Mouse (Mus musculus): Measurements from ENCODE around the gene Naa20. TPM values are rescaled to one million over a fixed set of nuclear protein-coding genes. Genes with fewer than 3 reads are reported as not detected.
A peak's percentile ranks its signal among the peaks of the same experiment; 100 is the strongest.

Gene Naa20
- polyA plus RNA-seq, 1 experiment from 2014 or later: 164 TPM

DNA sequence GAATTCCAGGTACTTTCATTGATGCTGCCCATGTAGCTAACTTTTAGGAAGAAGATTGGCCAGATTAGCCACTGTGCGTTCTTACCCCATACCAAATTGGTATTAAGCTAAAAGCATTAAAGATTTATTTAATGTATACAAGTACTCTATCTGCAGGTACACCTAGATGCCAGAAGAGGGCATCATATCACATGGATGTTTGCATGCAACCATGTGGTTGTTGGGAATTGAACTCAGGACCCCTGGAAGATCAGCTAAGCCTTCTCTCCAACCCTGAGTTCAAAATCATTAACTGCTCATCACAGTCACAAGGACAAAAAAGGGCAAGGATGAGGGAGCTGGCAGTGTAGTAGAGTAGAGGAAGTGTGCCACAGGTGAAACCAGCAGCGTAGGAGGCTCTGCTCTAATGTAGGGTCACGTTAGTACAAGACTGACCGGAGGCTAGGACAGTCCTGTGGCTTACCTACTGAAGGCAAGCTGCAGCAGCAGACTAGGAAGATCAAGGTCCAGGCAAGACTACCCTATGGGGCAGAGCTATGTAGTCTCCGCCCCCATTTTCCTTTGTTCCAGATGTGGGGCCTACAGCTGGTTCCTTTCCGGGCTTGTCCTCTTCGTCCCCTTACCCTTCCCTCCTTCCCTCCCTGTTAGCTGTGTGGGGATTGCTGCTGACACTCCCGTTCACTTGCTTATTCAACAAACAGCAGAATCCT is 19.2 kb downstream of the Naa20 start:
- H3K4me1 ChIP-seq (replicated peaks): no peaks in the 10 kb centered on the region
- no peak overlapping the region for H3K27ac ChIP-seq (ENCODE audit: poor library complexity, severe bottlenecking)
- H3K27me3 ChIP-seq (replicated peaks): no peaks in the 10 kb centered on the region
- no peak overlapping the region for H3K9ac ChIP-seq
- H3K4me3 ChIP-seq: no peak overlapping the region
- WGBS: 87% methylated on average over 8 of the region's 8 CpGs
- H3K4me2 ChIP-seq: no peak overlapping the region
- no peak for ATAC-seq (ENCODE audit: insufficient number of reproducible peaks, low FRiP score)
- H3K9me3 ChIP-seq (replicated peaks): no peaks in the 10 kb centered on the region
- H3K36me3 ChIP-seq: peaks cover 81% of the 10 kb centered on the region

- Histone ChIP-seq H3K4me2 (peak within 1 kb of the TSS; percentile 90), H3K9me3 (replicated peaks) (no peaks in the 10 kb centered on the region), H3K9ac (peak within 1 kb of the TSS; percentile 77), H3K36me3 (peaks cover 24% of the 10 kb centered on the region), H3K4me3 (peak within 1 kb of the TSS; percentile 87), H3K27me3 (replicated peaks) (no peaks in the 10 kb centered on the region), H3K27ac (ENCODE audit: poor library complexity, severe bottlenecking) (no peak within 1 kb of the TSS), H3K4me1 (replicated peaks) (peaks cover 8% of the 10 kb centered on the region)
- WGBS: under 1% methylated on average over 61 of the region's 61 CpGs
- peak; percentile 95 for ATAC-seq (ENCODE audit: insufficient number of reproducible peaks, low FRiP score)
Observed at GRCm38 (mm10) chr2:145934339-145935231, 32.7 kb downstream of the Naa20 start, which contains the start of the genes Cfap61 and Crnkl1. Gene Cfap61 (plus strand): TSS chr2:145934784. Gene Crnkl1 (minus strand): TSS chr2:145935014.

DNA sequence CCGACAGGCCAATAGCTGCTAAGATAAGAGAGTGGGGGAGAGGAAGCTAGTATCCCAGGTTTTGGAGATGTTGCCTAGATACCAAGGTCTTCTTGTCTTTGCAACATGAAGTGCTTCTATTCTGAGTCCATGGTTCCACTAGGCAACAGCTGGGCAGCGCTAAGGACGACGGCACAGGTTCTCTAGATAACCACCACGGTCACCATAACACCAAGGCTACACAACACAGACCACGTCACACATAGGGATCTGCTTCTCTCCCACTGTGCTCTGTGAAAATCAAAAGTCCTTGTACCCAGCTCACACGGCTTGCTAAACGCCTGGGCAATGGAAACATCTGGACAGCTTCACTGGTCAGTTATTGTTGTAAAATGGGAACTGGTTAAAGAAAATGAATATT is 35.1 kb downstream of the Naa20 start:
- H3K4me3 ChIP-seq: no peak overlapping the region
- H3K27ac ChIP-seq (ENCODE audit: poor library complexity, severe bottlenecking): peak overlapping the region; percentile 48; the same call in 1 of the 2 replicates
- WGBS: 46% methylated on average over 8 of the region's 8 CpGs
- no peak for ATAC-seq (ENCODE audit: insufficient number of reproducible peaks, low FRiP score)
- H3K9me3 ChIP-seq (replicated peaks): no peaks in the 10 kb centered on the region
- peak overlapping the region; percentile 24 for H3K4me2 ChIP-seq
- no peak overlapping the region for H3K9ac ChIP-seq
- H3K36me3 ChIP-seq: peaks cover 5% of the 10 kb centered on the region
- H3K4me1 ChIP-seq (replicated peaks): peaks cover 8% of the 10 kb centered on the region
- no peaks in the 10 kb centered on the region for H3K27me3 ChIP-seq (replicated peaks)

DNA sequence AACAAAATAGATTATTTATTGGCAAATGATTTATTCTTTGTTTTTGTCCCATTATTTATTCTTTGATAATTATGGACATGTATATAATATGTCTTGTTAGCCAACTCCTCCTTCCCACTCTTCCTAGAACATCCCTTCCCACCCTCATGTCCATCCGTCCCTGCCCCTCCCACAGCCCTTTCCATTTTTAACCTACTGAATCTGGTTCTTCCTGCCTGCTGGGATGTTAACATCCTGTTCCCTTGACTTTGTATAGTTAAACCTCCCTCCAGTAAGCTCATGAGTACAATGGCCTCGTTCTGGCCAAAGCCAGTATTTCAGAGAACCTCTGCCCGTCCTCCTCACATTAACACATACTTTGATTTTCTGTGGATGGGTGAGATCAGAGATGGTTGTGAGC is 39.5 kb downstream of the Naa20 start:
- WGBS: 55% methylated on average over 3 of the region's 3 CpGs
- Histone ChIP-seq H3K27me3 (replicated peaks) (no peaks in the 10 kb centered on the region), H3K4me3 (no peak overlapping the region), H3K36me3 (no peaks in the 10 kb centered on the region), H3K9me3 (replicated peaks) (no peaks in the 10 kb centered on the region), H3K4me2 (no peak overlapping the region), H3K27ac (ENCODE audit: poor library complexity, severe bottlenecking) (no peak overlapping the region), H3K4me1 (replicated peaks) (no peaks in the 10 kb centered on the region; the same call in 1 of the 2 replicates), H3K9ac (no peak overlapping the region)
- ATAC-seq (ENCODE audit: insufficient number of reproducible peaks, low FRiP score): no peak

DNA sequence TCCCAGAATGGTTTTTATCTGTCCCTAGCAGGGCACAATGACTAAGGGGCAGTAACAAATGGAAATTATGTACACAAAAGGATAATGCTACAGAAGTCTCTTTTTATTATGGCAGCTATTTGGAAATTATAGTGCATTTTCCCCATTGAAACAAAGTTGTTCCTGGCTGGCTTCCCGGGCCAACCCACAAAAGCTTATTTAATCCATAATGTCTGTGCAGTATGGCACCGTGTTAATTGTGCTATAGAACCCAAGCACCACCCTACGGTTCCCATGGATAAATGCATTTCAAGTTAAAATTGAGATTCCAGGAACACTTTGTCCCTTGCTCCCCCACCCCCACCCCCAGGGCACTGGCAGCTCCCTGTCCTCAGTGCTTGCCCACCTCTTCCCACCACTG is 42.4 kb downstream of the Naa20 start:
- WGBS: 82% methylated on average over 3 of the region's 3 CpGs
- no peaks in the 10 kb centered on the region for H3K36me3 ChIP-seq
- H3K9ac ChIP-seq: no peak overlapping the region
- no peak overlapping the region for H3K4me2 ChIP-seq
- no peaks in the 10 kb centered on the region for H3K27me3 ChIP-seq (replicated peaks)
- no peak overlapping the region for H3K27ac ChIP-seq (ENCODE audit: poor library complexity, severe bottlenecking)
- no peak for ATAC-seq (ENCODE audit: insufficient number of reproducible peaks, low FRiP score)
- no peaks in the 10 kb centered on the region for H3K4me1 ChIP-seq (replicated peaks)
- no peaks in the 10 kb centered on the region for H3K9me3 ChIP-seq (replicated peaks)
- H3K4me3 ChIP-seq: no peak overlapping the region

GRCm38 (mm10) chr2:145948402-145948954 is 46.6 kb downstream of the Naa20 start:
- no peak overlapping the region for H3K4me3 ChIP-seq

GRCm38 (mm10) chr2:145949475-145950068 is 47.7 kb downstream of the Naa20 start:
- 66% methylated on average over 11 of the region's 11 CpGs for WGBS
- Histone ChIP-seq H3K4me1 (replicated peaks) (no peaks in the 10 kb centered on the region), H3K27ac (ENCODE audit: poor library complexity, severe bottlenecking) (no peak overlapping the region), H3K36me3 (no peaks in the 10 kb centered on the region), H3K9ac (no peak overlapping the region), H3K27me3 (replicated peaks) (no peaks in the 10 kb centered on the region), H3K4me2 (no peak overlapping the region), H3K9me3 (replicated peaks) (no peaks in the 10 kb centered on the region), H3K4me3 (no peak overlapping the region)
- no peak for ATAC-seq (ENCODE audit: insufficient number of reproducible peaks, low FRiP score)

More at GRCm38 (mm10) chr2:145948402-145948954, 46.6 kb downstream of the Naa20 start:
- Histone ChIP-seq H3K36me3 (no peaks in the 10 kb centered on the region), H3K9me3 (replicated peaks) (no peaks in the 10 kb centered on the region), H3K9ac (no peak overlapping the region), H3K4me2 (no peak overlapping the region), H3K27me3 (replicated peaks) (no peaks in the 10 kb centered on the region), H3K4me1 (replicated peaks) (no peaks in the 10 kb centered on the region), H3K27ac (ENCODE audit: poor library complexity, severe bottlenecking) (no peak overlapping the region)
- WGBS: 69% methylated on average over 7 of the region's 7 CpGs
- no peak for ATAC-seq (ENCODE audit: insufficient number of reproducible peaks, low FRiP score)

- no peak for ATAC-seq (ENCODE audit: insufficient number of reproducible peaks, low FRiP score)
Observed at GRCm38 (mm10) chr2:145950239-145950638, 48.3 kb downstream of the Naa20 start.

GRCm38 (mm10) chr2:145952726-145953125 is 50.8 kb downstream of the Naa20 start:
- no peaks in the 10 kb centered on the region for H3K36me3 ChIP-seq
- H3K9ac ChIP-seq: no peak overlapping the region
- no peak overlapping the region for H3K27ac ChIP-seq (ENCODE audit: poor library complexity, severe bottlenecking)
- H3K4me2 ChIP-seq: no peak overlapping the region
- no peaks in the 10 kb centered on the region for H3K9me3 ChIP-seq (replicated peaks)
- WGBS: 85% methylated on average over 5 of the region's 5 CpGs
- ATAC-seq (ENCODE audit: insufficient number of reproducible peaks, low FRiP score): no peak
- no peaks in the 10 kb centered on the region for H3K4me1 ChIP-seq (replicated peaks)
- no peaks in the 10 kb centered on the region for H3K27me3 ChIP-seq (replicated peaks)
- H3K4me3 ChIP-seq: no peak overlapping the region

More at GRCm38 (mm10) chr2:145950239-145950638, 48.3 kb downstream of the Naa20 start:
- H3K36me3 ChIP-seq: no peaks in the 10 kb centered on the region
- H3K4me3 ChIP-seq: no peak overlapping the region
- H3K9ac ChIP-seq: no peak overlapping the region
- no peak overlapping the region for H3K27ac ChIP-seq (ENCODE audit: poor library complexity, severe bottlenecking)
- H3K4me1 ChIP-seq (replicated peaks): no peaks in the 10 kb centered on the region
- 62% methylated on average over 10 of the region's 10 CpGs for WGBS
- no peak overlapping the region for H3K4me2 ChIP-seq
- H3K27me3 ChIP-seq (replicated peaks): no peaks in the 10 kb centered on the region
- H3K9me3 ChIP-seq (replicated peaks): no peaks in the 10 kb centered on the region

- Histone ChIP-seq H3K36me3 (no peaks in the 10 kb centered on the region), H3K27ac (ENCODE audit: poor library complexity, severe bottlenecking) (no peak overlapping the region), H3K4me2 (no peak overlapping the region), H3K27me3 (replicated peaks) (no peaks in the 10 kb centered on the region), H3K4me3 (no peak overlapping the region), H3K4me1 (replicated peaks) (no peaks in the 10 kb centered on the region), H3K9ac (no peak overlapping the region), H3K9me3 (replicated peaks) (no peaks in the 10 kb centered on the region)
- WGBS: 81% methylated on average over 10 of the region's 10 CpGs
- no peak for ATAC-seq (ENCODE audit: insufficient number of reproducible peaks, low FRiP score)
Observed at GRCm38 (mm10) chr2:145955844-145956243, 53.9 kb downstream of the Naa20 start.

- WGBS: 76% methylated on average over 5 of the region's 5 CpGs
Observed at GRCm38 (mm10) chr2:145956318-145956717, 54.4 kb downstream of the Naa20 start.

More at GRCm38 (mm10) chr2:145956318-145956717, 54.4 kb downstream of the Naa20 start:
- no peaks in the 10 kb centered on the region for H3K4me1 ChIP-seq (replicated peaks)
- no peak overlapping the region for H3K9ac ChIP-seq
- H3K36me3 ChIP-seq: no peaks in the 10 kb centered on the region
- no peak overlapping the region for H3K4me2 ChIP-seq
- H3K9me3 ChIP-seq (replicated peaks): no peaks in the 10 kb centered on the region
- no peak overlapping the region for H3K27ac ChIP-seq (ENCODE audit: poor library complexity, severe bottlenecking)
- no peak overlapping the region for H3K4me3 ChIP-seq
- H3K27me3 ChIP-seq (replicated peaks): no peaks in the 10 kb centered on the region
- ATAC-seq (ENCODE audit: insufficient number of reproducible peaks, low FRiP score): no peak

Measured in heart, embryonic 12.5 days (tissue).